Mouse (Mus musculus): ENCODE data around the gene Prkab2. TPM values are rescaled to one million over a fixed set of nuclear protein-coding genes. Genes with fewer than 3 reads are reported as not detected.

Gene Prkab2
- total and polyA plus RNA-seq, 3 experiments = 0.68 to 1.5 (median 1.4) TPM

DNA sequence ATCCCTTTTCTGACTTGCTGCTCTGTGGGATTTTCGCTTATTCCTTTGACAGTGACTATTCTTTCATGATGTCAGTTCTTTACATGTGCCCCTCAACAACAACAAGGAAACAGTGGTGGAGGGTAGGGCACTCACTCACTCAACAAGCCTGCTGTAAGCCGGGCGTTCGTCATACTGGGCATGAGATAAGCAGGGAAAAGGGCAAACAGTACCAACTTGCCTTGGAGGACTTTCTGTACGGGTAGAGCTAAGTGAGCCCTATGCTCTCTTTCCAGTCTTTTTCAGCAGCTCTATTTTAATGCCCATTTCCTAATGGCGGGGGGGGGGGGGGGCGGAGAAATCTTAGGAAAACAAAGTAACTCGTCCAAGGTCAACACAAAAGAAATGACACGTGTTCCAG, 16.0 kb upstream of the Prkab2 start:
- TF ChIP-seq ELF1 (IDR thresholded peaks at IDR 0.05; ENCODE audit: low read depth, low read length) = no peak
- TF ChIP-seq CHD1 (IDR thresholded peaks at IDR 0.05; ENCODE audit: low read depth, low read length) = no peak
- TF ChIP-seq MYC (IDR thresholded peaks at IDR 0.05; ENCODE audit: low read depth, low read length) = no peak
- no peak for TF ChIP-seq JUND (conservative IDR thresholded peaks at IDR 0.05; ENCODE audit: low read depth, low read length)
- TF ChIP-seq EP300 (IDR thresholded peaks at IDR 0.05; ENCODE audit: low read length) = no peak
- TF ChIP-seq TBP (conservative IDR thresholded peaks at IDR 0.05; ENCODE audit: low read depth, low read length) = no peak
- no peak for TF ChIP-seq ZC3H11A (IDR thresholded peaks at IDR 0.05; ENCODE audit: low read depth, low read length)
- TF ChIP-seq RCOR1 (conservative IDR thresholded peaks at IDR 0.05; ENCODE audit: low read depth, low read length) = no peak
- TF ChIP-seq ETS1 (conservative IDR thresholded peaks at IDR 0.05; ENCODE audit: low read depth, low read length) = no peak
- dilution Hi-C loops (cut with MboI; ENCODE audit: extremely low pct_ligation_motif_present, extremely low pct_unique_long_range_greater_than_20kb, low sequenced_read_pairs) = no loop called here
- no peaks in the 10 kb centered on the region for H3K36me3 ChIP-seq (replicated peaks in 1 of 2; ENCODE audit: control insufficient read depth in 1 of 2, insufficient read depth in 1 of 2, low read length in 1 of 2)

DNA sequence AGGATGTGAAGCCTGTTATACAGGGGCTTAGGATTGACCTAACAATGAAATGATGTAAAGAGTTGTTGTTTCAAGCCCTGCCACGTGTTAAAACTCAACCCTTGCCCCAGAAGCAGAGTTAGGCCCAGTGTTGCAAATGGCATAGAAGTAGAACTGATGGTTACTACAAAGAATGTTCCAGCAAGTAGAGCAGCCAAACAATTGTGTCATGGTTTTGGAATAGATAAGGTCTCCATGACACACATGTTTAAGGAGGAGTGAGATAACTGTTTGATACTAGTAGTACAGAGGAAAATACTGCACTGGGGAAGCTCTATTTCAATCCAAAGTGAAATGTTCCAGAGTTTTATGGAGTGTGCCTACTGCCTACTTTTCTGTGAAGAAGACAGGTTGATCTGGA, 9.5 kb upstream of the Prkab2 start:
- dilution Hi-C loops (cut with MboI; ENCODE audit: extremely low pct_ligation_motif_present, extremely low pct_unique_long_range_greater_than_20kb, low sequenced_read_pairs) (no loop called here), in situ Hi-C loops (cut with MboI; ENCODE audit: low pct_ligation_motif_present, low pct_unique_long_range_greater_than_20kb, low sequenced_read_pairs) (no loop called here)
- H3K36me3 ChIP-seq (replicated peaks in 1 of 2; ENCODE audit: control insufficient read depth in 1 of 2, insufficient read depth in 1 of 2, low read length in 1 of 2) = no peaks in the 10 kb centered on the region
- peaks cover 4% of the 10 kb centered on the region for H3K27me3 ChIP-seq (replicated peaks)
- DNase-seq (ENCODE audit: extremely low read depth) = no peak
- H3K4me3 ChIP-seq (replicated peaks in 1 of 3; ENCODE audit: low read depth in 2 of 3, low read length in 2 of 3, poor library complexity in 1 of 3) = no peak overlapping the region
- H3K4me2 ChIP-seq (ENCODE audit: insufficient read depth, low read depth, poor library complexity, severe bottlenecking) = no peak overlapping the region
- no peak overlapping the region for H3K27ac ChIP-seq (ENCODE audit: insufficient read depth, low read depth)
- H3K9ac ChIP-seq (ENCODE audit: insufficient read depth, low read depth) = no peak overlapping the region
- H3K9me3 ChIP-seq (replicated peaks; ENCODE audit: low read length) = no peaks in the 10 kb centered on the region
- no peaks in the 10 kb centered on the region for H3K4me1 ChIP-seq (ENCODE audit: control insufficient read depth in 1 of 2, insufficient read depth in 2 of 2)
- no peak for TF ChIP-seq ELF1 (IDR thresholded peaks at IDR 0.05; ENCODE audit: low read depth, low read length)
- TF ChIP-seq RAD21 (IDR thresholded peaks at IDR 0.05; ENCODE audit: low read depth, low read length) = no peak
- no peak for TF ChIP-seq MAFK (IDR thresholded peaks at IDR 0.05; ENCODE audit: insufficient replicate concordance, low read length)
- H3K79me2 ChIP-seq (replicated peaks; ENCODE audit: control insufficient read depth, extremely low read depth, insufficient read depth, poor library complexity, severe bottlenecking) = no peaks in the 10 kb centered on the region

More for the DNA sequence above, 16.0 kb upstream of the Prkab2 start:
- Histone ChIP-seq H3K79me2 (replicated peaks; ENCODE audit: control insufficient read depth, extremely low read depth, insufficient read depth, poor library complexity, severe bottlenecking) (no peaks in the 10 kb centered on the region), H3K9ac (ENCODE audit: insufficient read depth, low read depth) (no peak overlapping the region), H3K4me2 (ENCODE audit: insufficient read depth, low read depth, poor library complexity, severe bottlenecking) (no peak overlapping the region), H3K27me3 (replicated peaks) (no peaks in the 10 kb centered on the region), H3K4me1 (ENCODE audit: control insufficient read depth in 1 of 2, insufficient read depth in 2 of 2) (no peaks in the 10 kb centered on the region), H3K27ac (ENCODE audit: insufficient read depth, low read depth) (no peak overlapping the region), H3K9me3 (replicated peaks; ENCODE audit: low read length) (no peaks in the 10 kb centered on the region), H3K4me3 (replicated peaks in 1 of 3; ENCODE audit: low read depth in 2 of 3, low read length in 2 of 3, poor library complexity in 1 of 3) (no peak overlapping the region)
- DNase-seq (ENCODE audit: extremely low read depth) = no peak
- in situ Hi-C loops (cut with MboI; ENCODE audit: low pct_ligation_motif_present, low pct_unique_long_range_greater_than_20kb, low sequenced_read_pairs) = no loop called here

DNA sequence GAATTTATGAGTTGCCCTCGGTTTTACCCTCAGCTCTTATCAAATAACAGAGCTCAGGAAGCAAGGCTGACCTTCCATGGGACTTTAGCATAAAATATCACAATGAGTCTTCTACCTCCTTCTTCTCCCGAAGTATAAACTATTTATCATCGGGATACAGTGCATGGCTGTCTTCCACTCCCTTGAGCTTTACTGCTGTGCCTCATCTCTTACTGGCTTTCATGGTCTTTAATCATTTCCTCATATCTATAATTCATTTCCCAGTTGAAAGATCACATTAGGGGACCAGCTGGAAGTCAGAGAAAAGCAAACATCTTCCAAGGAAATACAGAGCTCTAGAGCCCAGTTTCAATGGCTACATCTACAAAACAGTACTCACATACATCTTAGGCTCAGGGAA, 9.0 kb upstream of the Prkab2 start:
- Histone ChIP-seq H3K9me3 (replicated peaks; ENCODE audit: low read length) (no peaks in the 10 kb centered on the region), H3K27me3 (replicated peaks) (peaks cover 4% of the 10 kb centered on the region), H3K79me2 (replicated peaks; ENCODE audit: control insufficient read depth, extremely low read depth, insufficient read depth, poor library complexity, severe bottlenecking) (no peaks in the 10 kb centered on the region), H3K4me3 (replicated peaks in 1 of 3; ENCODE audit: low read depth in 2 of 3, low read length in 2 of 3, poor library complexity in 1 of 3) (no peak overlapping the region), H3K4me1 (ENCODE audit: control insufficient read depth in 1 of 2, insufficient read depth in 2 of 2) (no peaks in the 10 kb centered on the region), H3K36me3 (replicated peaks in 1 of 2; ENCODE audit: control insufficient read depth in 1 of 2, insufficient read depth in 1 of 2, low read length in 1 of 2) (no peaks in the 10 kb centered on the region), H3K27ac (ENCODE audit: insufficient read depth, low read depth) (no peak overlapping the region), H3K4me2 (ENCODE audit: insufficient read depth, low read depth, poor library complexity, severe bottlenecking) (no peak overlapping the region), H3K9ac (ENCODE audit: insufficient read depth, low read depth) (no peak overlapping the region)
- dilution Hi-C loops (cut with MboI; ENCODE audit: extremely low pct_ligation_motif_present, extremely low pct_unique_long_range_greater_than_20kb, low sequenced_read_pairs) (no loop called here), in situ Hi-C loops (cut with MboI; ENCODE audit: low pct_ligation_motif_present, low pct_unique_long_range_greater_than_20kb, low sequenced_read_pairs) (no loop called here)
- no peak for TF ChIP-seq MAFK (IDR thresholded peaks at IDR 0.05; ENCODE audit: insufficient replicate concordance, low read length)
- TF ChIP-seq EP300 (IDR thresholded peaks at IDR 0.05; ENCODE audit: low read length) = no peak
- TF ChIP-seq POLR2A (IDR thresholded peaks at IDR 0.05; ENCODE audit: low read depth, low read length) = no peak
- TF ChIP-seq USF2 (conservative IDR thresholded peaks at IDR 0.05; ENCODE audit: low read depth, low read length) = no peak
- no peak for TF ChIP-seq MAX (IDR thresholded peaks at IDR 0.05; ENCODE audit: low read length)
- no peak for TF ChIP-seq ZNF384 (IDR thresholded peaks at IDR 0.05; ENCODE audit: low read depth, low read length)
- no peak for TF ChIP-seq MYC (IDR thresholded peaks at IDR 0.05; ENCODE audit: low read depth, low read length)
- TF ChIP-seq E2F4 (IDR thresholded peaks at IDR 0.05; ENCODE audit: insufficient replicate concordance, low read depth, low read length) = no peak
- no peak for TF ChIP-seq MAZ (IDR thresholded peaks at IDR 0.05; ENCODE audit: low read depth, low read length)
- TF ChIP-seq ZC3H11A (IDR thresholded peaks at IDR 0.05; ENCODE audit: low read depth, low read length) = no peak
- TF ChIP-seq ELF1 (IDR thresholded peaks at IDR 0.05; ENCODE audit: low read depth, low read length) = no peak
- no peak for TF ChIP-seq IRF4 (IDR thresholded peaks at IDR 0.05; ENCODE audit: low read depth, low read length)
- TF ChIP-seq BHLHE40 (IDR thresholded peaks at IDR 0.05; ENCODE audit: low read depth, low read length) = no peak
- no peak for TF ChIP-seq MEF2A (IDR thresholded peaks at IDR 0.05; ENCODE audit: borderline replicate concordance, low read depth, low read length)
- no peak for TF ChIP-seq KAT2A (IDR thresholded peaks at IDR 0.05; ENCODE audit: insufficient replicate concordance, low read length)
- TF ChIP-seq HCFC1 (IDR thresholded peaks at IDR 0.05; ENCODE audit: low read depth, low read length) = no peak
- no peak for TF ChIP-seq RCOR1 (conservative IDR thresholded peaks at IDR 0.05; ENCODE audit: low read depth, low read length)
- no peak for TF ChIP-seq ZMIZ1 (IDR thresholded peaks at IDR 0.05; ENCODE audit: low read depth, low read length)
- no peak for TF ChIP-seq NELFE (IDR thresholded peaks at IDR 0.05; ENCODE audit: low read depth, low read length)
- no peak for DNase-seq (ENCODE audit: extremely low read depth)
